Mouse (Mus musculus): ENCODE measurements around the gene Prss35. TPM values are rescaled to one million over a fixed set of nuclear protein-coding genes. Genes with fewer than 3 reads are reported as not detected.

Gene Prss35
- total RNA-seq, 1 experiment, result 9.4 TPM

- H3K36me3 ChIP-seq (ENCODE audit: control insufficient read depth, insufficient read depth, low read length, poor library complexity, severe bottlenecking), result no peaks in the 10 kb centered on the region
- no peak for TF ChIP-seq ZC3H11A (IDR thresholded peaks at IDR 0.05; ENCODE audit: borderline replicate concordance, low read depth, low read length)
- TF ChIP-seq CHD2 (IDR thresholded peaks at IDR 0.05; ENCODE audit: low read depth, low read length), result no peak
- no peak for TF ChIP-seq MAFK (IDR thresholded peaks at IDR 0.05; ENCODE audit: insufficient read depth, low read depth, low read length)
- TF ChIP-seq ZNF384 (IDR thresholded peaks at IDR 0.05; ENCODE audit: low read depth, low read length), result no peak
- no peak for TF ChIP-seq HCFC1 (IDR thresholded peaks at IDR 0.05; ENCODE audit: borderline replicate concordance, insufficient read depth, low read length)
- H3K9ac ChIP-seq (ENCODE audit: insufficient read depth, low read depth, low read length, poor library complexity, severe bottlenecking), result no peak overlapping the region
- H3K4me3 ChIP-seq (ENCODE audit: insufficient read depth in 1 of 2, low read depth in 1 of 2, low read length in 2 of 2, poor library complexity in 1 of 2, severe bottlenecking in 1 of 2), result no peak overlapping the region
- no peaks in the 10 kb centered on the region for H3K9me3 ChIP-seq (ENCODE audit: control insufficient read depth, insufficient read depth, low read depth, low read length)
- H3K4me1 ChIP-seq (ENCODE audit: control insufficient read depth in 2 of 2, insufficient read depth in 2 of 2, low read length in 2 of 2, poor library complexity in 1 of 2), result no peaks in the 10 kb centered on the region
- in situ Hi-C loops (cut with MboI; ENCODE audit: low sequenced_read_pairs in 2 of 2, unreplicated experiment in 2 of 2), result no loop called here
- no peak overlapping the region for H3K27ac ChIP-seq (ENCODE audit: insufficient read depth, low read depth, low read length, poor library complexity, severe bottlenecking)
- DNase-seq (ENCODE audit: low read depth, low spot score), result no peak
These were observed 39.4 kb downstream of the Prss35 start for GRCm38 (mm10) chr9:86782836-86783235.

GRCm38 (mm10) chr9:86789186-86789585 lies 45.7 kb downstream of the Prss35 start:
- H3K4me3 ChIP-seq (ENCODE audit: insufficient read depth in 1 of 2, low read depth in 1 of 2, low read length in 2 of 2, poor library complexity in 1 of 2, severe bottlenecking in 1 of 2), result no peak overlapping the region
- H3K9me3 ChIP-seq (ENCODE audit: control insufficient read depth, insufficient read depth, low read depth, low read length), result no peaks in the 10 kb centered on the region
- TF ChIP-seq HCFC1 (IDR thresholded peaks at IDR 0.05; ENCODE audit: borderline replicate concordance, insufficient read depth, low read length) (no peak), ZNF384 (IDR thresholded peaks at IDR 0.05; ENCODE audit: low read depth, low read length) (no peak), ZC3H11A (IDR thresholded peaks at IDR 0.05; ENCODE audit: borderline replicate concordance, low read depth, low read length) (no peak), MAFK (IDR thresholded peaks at IDR 0.05; ENCODE audit: insufficient read depth, low read depth, low read length) (no peak), CHD2 (IDR thresholded peaks at IDR 0.05; ENCODE audit: low read depth, low read length) (no peak)
- DNase-seq (ENCODE audit: low read depth, low spot score), result no peak
- H3K4me1 ChIP-seq (ENCODE audit: control insufficient read depth in 2 of 2, insufficient read depth in 2 of 2, low read length in 2 of 2, poor library complexity in 1 of 2), result 0 out of 4 replicates have a peak, but pooled peaks cover 0 to 2% of the 10 kb centered on the region in 2 experiments
- H3K9ac ChIP-seq (ENCODE audit: insufficient read depth, low read depth, low read length, poor library complexity, severe bottlenecking), result no peak overlapping the region
- in situ Hi-C loops (cut with MboI; ENCODE audit: low sequenced_read_pairs in 2 of 2, unreplicated experiment in 2 of 2), result no loop called here
- H3K27ac ChIP-seq (ENCODE audit: insufficient read depth, low read depth, low read length, poor library complexity, severe bottlenecking), result no peak overlapping the region
- no peaks in the 10 kb centered on the region for H3K36me3 ChIP-seq (ENCODE audit: control insufficient read depth, insufficient read depth, low read length, poor library complexity, severe bottlenecking)

DNA sequence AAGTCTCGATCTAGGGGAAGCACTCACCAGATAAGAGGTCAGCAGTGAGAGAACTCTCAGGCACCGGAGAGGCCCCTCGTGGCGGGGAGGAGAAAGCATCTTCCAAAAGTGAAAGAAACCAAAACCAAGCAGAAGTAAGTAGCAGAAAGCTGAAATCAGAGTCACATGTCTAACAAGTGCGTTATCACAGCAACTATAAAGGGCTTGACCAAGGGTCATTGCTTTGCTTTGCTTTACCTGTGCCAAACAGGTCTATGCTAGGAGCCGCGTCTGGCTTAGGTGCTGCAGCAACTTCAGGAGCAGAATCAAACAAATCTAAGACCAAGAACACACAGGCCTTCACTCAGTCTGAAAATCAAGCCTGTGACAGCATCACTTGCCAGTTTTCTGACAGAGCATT lies 48.5 kb downstream of the Prss35 start:
- in situ Hi-C loops (cut with MboI; ENCODE audit: low sequenced_read_pairs in 2 of 2, unreplicated experiment in 2 of 2), result no loop called here
- no peak overlapping the region; a peak in 1 of 4 replicates for H3K4me3 ChIP-seq (ENCODE audit: insufficient read depth in 1 of 2, low read depth in 1 of 2, low read length in 2 of 2, poor library complexity in 1 of 2, severe bottlenecking in 1 of 2)
- no peak for DNase-seq (ENCODE audit: low read depth, low spot score)

DNA sequence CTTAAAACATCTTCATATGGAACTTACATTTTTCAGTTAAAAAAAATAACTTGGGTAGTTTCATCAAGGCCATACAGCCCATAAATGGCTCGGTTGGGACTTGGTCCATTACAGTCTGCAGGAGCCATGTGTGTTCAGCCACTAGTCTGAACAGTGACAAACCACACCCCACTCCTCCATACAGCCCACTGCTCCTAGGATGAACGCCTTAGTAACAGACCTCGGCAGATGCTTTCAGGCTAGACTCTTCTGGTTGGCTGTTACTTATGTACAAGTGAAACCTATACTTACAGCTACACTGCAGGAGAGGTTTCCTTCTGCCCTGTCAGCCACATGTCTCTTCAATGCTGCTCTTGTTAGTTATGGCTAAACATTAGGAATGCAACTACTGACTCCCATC lies 51.8 kb downstream of the Prss35 start:
- in situ Hi-C loops (cut with MboI; ENCODE audit: low sequenced_read_pairs in 2 of 2, unreplicated experiment in 2 of 2), result no loop called here
- 0 out of 4 replicates have a peak, but pooled peaks cover 0 to 2% of the 10 kb centered on the region in 2 experiments for H3K4me1 ChIP-seq (ENCODE audit: control insufficient read depth in 2 of 2, insufficient read depth in 2 of 2, low read length in 2 of 2, poor library complexity in 1 of 2)
- TF ChIP-seq ZNF384 (IDR thresholded peaks at IDR 0.05; ENCODE audit: low read depth, low read length), result no peak
- TF ChIP-seq CHD2 (IDR thresholded peaks at IDR 0.05; ENCODE audit: low read depth, low read length), result no peak
- no peak for TF ChIP-seq MAFK (IDR thresholded peaks at IDR 0.05; ENCODE audit: insufficient read depth, low read depth, low read length)
- no peak for TF ChIP-seq HCFC1 (IDR thresholded peaks at IDR 0.05; ENCODE audit: borderline replicate concordance, insufficient read depth, low read length)
- TF ChIP-seq ZC3H11A (IDR thresholded peaks at IDR 0.05; ENCODE audit: borderline replicate concordance, low read depth, low read length), result no peak

More for the DNA sequence above, 48.5 kb downstream of the Prss35 start:
- Histone ChIP-seq H3K9me3 (ENCODE audit: control insufficient read depth, insufficient read depth, low read depth, low read length) (no peaks in the 10 kb centered on the region), H3K4me1 (ENCODE audit: control insufficient read depth in 2 of 2, insufficient read depth in 2 of 2, low read length in 2 of 2, poor library complexity in 1 of 2) (0 out of 4 replicates have a peak, but pooled peaks cover 0 to 2% of the 10 kb centered on the region in 2 experiments), H3K36me3 (ENCODE audit: control insufficient read depth, insufficient read depth, low read length, poor library complexity, severe bottlenecking) (no peaks in the 10 kb centered on the region), H3K27ac (ENCODE audit: insufficient read depth, low read depth, low read length, poor library complexity, severe bottlenecking) (no peak overlapping the region), H3K9ac (ENCODE audit: insufficient read depth, low read depth, low read length, poor library complexity, severe bottlenecking) (no peak overlapping the region)
- TF ChIP-seq CHD2 (IDR thresholded peaks at IDR 0.05; ENCODE audit: low read depth, low read length) (no peak), HCFC1 (IDR thresholded peaks at IDR 0.05; ENCODE audit: borderline replicate concordance, insufficient read depth, low read length) (no peak), ZC3H11A (IDR thresholded peaks at IDR 0.05; ENCODE audit: borderline replicate concordance, low read depth, low read length) (no peak), ZNF384 (IDR thresholded peaks at IDR 0.05; ENCODE audit: low read depth, low read length) (no peak), MAFK (IDR thresholded peaks at IDR 0.05; ENCODE audit: insufficient read depth, low read depth, low read length) (no peak)

DNA sequence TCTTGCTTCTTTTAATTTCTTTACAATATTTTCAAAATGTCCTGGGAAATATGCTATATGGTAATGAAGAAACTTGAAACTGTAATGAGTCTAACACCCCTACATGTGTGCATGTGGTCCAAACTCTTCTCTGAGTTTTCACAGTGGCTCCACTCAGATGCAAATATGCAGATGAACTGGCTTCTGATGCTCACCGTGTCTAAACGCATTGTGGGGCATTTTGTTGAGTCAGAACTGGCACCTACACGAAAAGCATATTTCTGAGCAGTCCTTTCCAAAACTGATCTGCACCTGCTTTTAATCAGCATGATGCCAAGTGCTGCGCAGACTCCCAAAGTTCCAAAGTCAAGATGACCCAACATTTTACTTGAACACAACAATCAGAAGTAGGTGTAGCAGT lies 54.1 kb downstream of the Prss35 start:
- DNase-seq (ENCODE audit: low read depth, low spot score), result no peak
- Histone ChIP-seq H3K9me3 (ENCODE audit: control insufficient read depth, insufficient read depth, low read depth, low read length) (no peaks in the 10 kb centered on the region), H3K36me3 (ENCODE audit: control insufficient read depth, insufficient read depth, low read length, poor library complexity, severe bottlenecking) (no peaks in the 10 kb centered on the region), H3K27ac (ENCODE audit: insufficient read depth, low read depth, low read length, poor library complexity, severe bottlenecking) (no peak overlapping the region), H3K9ac (ENCODE audit: insufficient read depth, low read depth, low read length, poor library complexity, severe bottlenecking) (no peak overlapping the region), H3K4me3 (ENCODE audit: insufficient read depth in 1 of 2, low read depth in 1 of 2, low read length in 2 of 2, poor library complexity in 1 of 2, severe bottlenecking in 1 of 2) (no peak overlapping the region), H3K4me1 (ENCODE audit: control insufficient read depth in 2 of 2, insufficient read depth in 2 of 2, low read length in 2 of 2, poor library complexity in 1 of 2) (no peaks in the 10 kb centered on the region)
- in situ Hi-C loops (cut with MboI; ENCODE audit: low sequenced_read_pairs in 2 of 2, unreplicated experiment in 2 of 2), result no loop called here
- TF ChIP-seq ZC3H11A (IDR thresholded peaks at IDR 0.05; ENCODE audit: borderline replicate concordance, low read depth, low read length) (no peak), ZNF384 (IDR thresholded peaks at IDR 0.05; ENCODE audit: low read depth, low read length) (no peak), CHD2 (IDR thresholded peaks at IDR 0.05; ENCODE audit: low read depth, low read length) (no peak), HCFC1 (IDR thresholded peaks at IDR 0.05; ENCODE audit: borderline replicate concordance, insufficient read depth, low read length) (no peak), MAFK (IDR thresholded peaks at IDR 0.05; ENCODE audit: insufficient read depth, low read depth, low read length) (no peak)

More for the DNA sequence above, 51.8 kb downstream of the Prss35 start:
- DNase-seq (ENCODE audit: low read depth, low spot score), result no peak
- no peak overlapping the region for H3K27ac ChIP-seq (ENCODE audit: insufficient read depth, low read depth, low read length, poor library complexity, severe bottlenecking)
- no peak overlapping the region for H3K4me3 ChIP-seq (ENCODE audit: insufficient read depth in 1 of 2, low read depth in 1 of 2, low read length in 2 of 2, poor library complexity in 1 of 2, severe bottlenecking in 1 of 2)
- H3K36me3 ChIP-seq (ENCODE audit: control insufficient read depth, insufficient read depth, low read length, poor library complexity, severe bottlenecking), result no peaks in the 10 kb centered on the region
- no peak overlapping the region for H3K9ac ChIP-seq (ENCODE audit: insufficient read depth, low read depth, low read length, poor library complexity, severe bottlenecking)
- H3K9me3 ChIP-seq (ENCODE audit: control insufficient read depth, insufficient read depth, low read depth, low read length), result no peaks in the 10 kb centered on the region

Data from ES-E14 (cell line).